Mouse (Mus musculus): Measurements from ENCODE around the gene A530016L24Rik.

A530016L24Rik gene

GRCm38 (mm10) chr12:112489134-112489533 is at the start of gene A530016L24Rik:
Gene A530016L24Rik (plus strand): TSS chr12:112489448.
- no peak for DNase-seq (ENCODE audit: low read depth, low spot score)

- no peak for DNase-seq (ENCODE audit: low read depth, low spot score)
Observed at GRCm38 (mm10) chr12:112439993-112440392, 49.3 kb upstream of the A530016L24Rik start.

GRCm38 (mm10) chr12:112449144-112449827 is 40.0 kb upstream of the A530016L24Rik start:
- DNase-seq (ENCODE audit: low read depth, low spot score): no peak

- no peak for DNase-seq (ENCODE audit: low read depth, low spot score)
Observed at GRCm38 (mm10) chr12:112449828-112450180, 39.4 kb upstream of the A530016L24Rik start.

GRCm38 (mm10) chr12:112450883-112451282 is 38.4 kb upstream of the A530016L24Rik start:
- DNase-seq (ENCODE audit: low read depth, low spot score): peak; percentile 90

GRCm38 (mm10) chr12:112451381-112451780 is 37.9 kb upstream of the A530016L24Rik start:
- no peak for DNase-seq (ENCODE audit: low read depth, low spot score)

GRCm38 (mm10) chr12:112451826-112452225 is 37.4 kb upstream of the A530016L24Rik start:
- DNase-seq (ENCODE audit: low read depth, low spot score): no peak

- DNase-seq (ENCODE audit: low read depth, low spot score): no peak
Observed at GRCm38 (mm10) chr12:112456144-112456713, 33.0 kb upstream of the A530016L24Rik start.

GRCm38 (mm10) chr12:112457839-112458238 is 31.4 kb upstream of the A530016L24Rik start:
- no peak for DNase-seq (ENCODE audit: low read depth, low spot score)

GRCm38 (mm10) chr12:112462423-112462822 is 26.8 kb upstream of the A530016L24Rik start:
- DNase-seq (ENCODE audit: low read depth, low spot score): no peak

- peak; percentile 55 for DNase-seq (ENCODE audit: low read depth, low spot score)
Observed at GRCm38 (mm10) chr12:112463209-112463608, 26.0 kb upstream of the A530016L24Rik start.

- no peak for DNase-seq (ENCODE audit: low read depth, low spot score)
Observed at GRCm38 (mm10) chr12:112463750-112464444, 25.4 kb upstream of the A530016L24Rik start.

GRCm38 (mm10) chr12:112464516-112464915 is 24.7 kb upstream of the A530016L24Rik start:
- DNase-seq (ENCODE audit: low read depth, low spot score): no peak

GRCm38 (mm10) chr12:112465928-112466327 is 23.3 kb upstream of the A530016L24Rik start:
- DNase-seq (ENCODE audit: low read depth, low spot score): no peak

- DNase-seq (ENCODE audit: low read depth, low spot score): no peak
Observed at GRCm38 (mm10) chr12:112467387-112467786, 21.9 kb upstream of the A530016L24Rik start.

- DNase-seq (ENCODE audit: low read depth, low spot score): no peak
Observed at GRCm38 (mm10) chr12:112469393-112469792, 19.9 kb upstream of the A530016L24Rik start.

- no peak for DNase-seq (ENCODE audit: low read depth, low spot score)
Observed at GRCm38 (mm10) chr12:112470216-112470615, 19.0 kb upstream of the A530016L24Rik start.

- DNase-seq (ENCODE audit: low read depth, low spot score): peak; percentile 69
Observed at GRCm38 (mm10) chr12:112473777-112474176, 15.5 kb upstream of the A530016L24Rik start.

- no peak for DNase-seq (ENCODE audit: low read depth, low spot score)
Observed at GRCm38 (mm10) chr12:112489535-112489934, 287 bp downstream of the A530016L24Rik start.

GRCm38 (mm10) chr12:112490444-112490939 is 1.2 kb downstream of the A530016L24Rik start:
- peak; percentile 26 for DNase-seq (ENCODE audit: low read depth, low spot score)

GRCm38 (mm10) chr12:112496136-112496535 is 6.9 kb downstream of the A530016L24Rik start:
- no peak for DNase-seq (ENCODE audit: low read depth, low spot score)

- DNase-seq (ENCODE audit: low read depth, low spot score): no peak
Observed at GRCm38 (mm10) chr12:112497731-112498130, 8.5 kb downstream of the A530016L24Rik start.

Data from ZHBTc4 (cell line).